Mouse (Mus musculus): ENCODE measurements around the gene Prkar2a.

Prkar2a gene

GRCm38 (mm10) chr9:108795762-108796161, 106.6 kb downstream of the Prkar2a start:
- DNase-seq (ENCODE audit: low spot score in 2 of 2) = no peak

- peak in 1 of 2 experiments; percentile 47 for DNase-seq (ENCODE audit: low spot score in 2 of 2)
Observed at GRCm38 (mm10) chr9:108796351-108796981, 107.4 kb downstream of the Prkar2a start.

GRCm38 (mm10) chr9:108797477-108797876, 108.4 kb downstream of the Prkar2a start:
- DNase-seq (ENCODE audit: low spot score in 2 of 2) = no peak

GRCm38 (mm10) chr9:108798508-108799075, 109.5 kb downstream of the Prkar2a start:
- no peak for DNase-seq (ENCODE audit: low spot score in 2 of 2)

GRCm38 (mm10) chr9:108799564-108799963, 110.5 kb downstream of the Prkar2a start:
- no peak for DNase-seq (ENCODE audit: low spot score in 2 of 2)
